Mouse (Mus musculus): ENCODE results near the gene Tpr.

Gene Tpr

GRCm38 (mm10) chr1:150463068-150463467, 70.4 kb downstream of the Tpr start:
- DNase-seq (ENCODE audit: low spot score in 2 of 2) = no peak

GRCm38 (mm10) chr1:150463691-150464090, 71.1 kb downstream of the Tpr start:
- no peak for DNase-seq (ENCODE audit: low spot score in 2 of 2)

GRCm38 (mm10) chr1:150465364-150465763, 72.7 kb downstream of the Tpr start:
- DNase-seq (ENCODE audit: low spot score in 2 of 2) = no peak

DNA sequence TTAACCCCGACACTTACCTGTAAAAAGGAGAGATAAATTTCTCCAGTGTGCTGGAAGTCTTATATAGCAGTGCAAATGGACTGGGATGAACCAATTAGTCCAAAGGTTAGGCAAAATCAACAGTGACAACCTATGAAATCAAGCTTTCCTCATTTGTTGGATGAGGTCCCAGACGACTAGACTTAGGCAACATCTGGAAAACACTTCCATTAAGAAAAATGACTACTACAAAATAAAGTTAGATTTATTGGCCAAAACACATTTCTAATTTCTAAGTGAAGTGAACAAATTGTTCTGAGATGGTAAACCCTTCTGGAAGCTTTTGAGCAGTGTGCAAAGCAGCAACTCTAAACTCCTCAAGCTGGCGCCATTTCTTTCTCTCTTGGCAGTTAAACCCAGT, 73.5 kb downstream of the Tpr start, which contains the start of gene Prg4:
TSS of gene Prg4 (minus strand) at position 34 of the 400 bp plus-strand sequence.
- DNase-seq (ENCODE audit: low spot score in 2 of 2) = no peak

DNA sequence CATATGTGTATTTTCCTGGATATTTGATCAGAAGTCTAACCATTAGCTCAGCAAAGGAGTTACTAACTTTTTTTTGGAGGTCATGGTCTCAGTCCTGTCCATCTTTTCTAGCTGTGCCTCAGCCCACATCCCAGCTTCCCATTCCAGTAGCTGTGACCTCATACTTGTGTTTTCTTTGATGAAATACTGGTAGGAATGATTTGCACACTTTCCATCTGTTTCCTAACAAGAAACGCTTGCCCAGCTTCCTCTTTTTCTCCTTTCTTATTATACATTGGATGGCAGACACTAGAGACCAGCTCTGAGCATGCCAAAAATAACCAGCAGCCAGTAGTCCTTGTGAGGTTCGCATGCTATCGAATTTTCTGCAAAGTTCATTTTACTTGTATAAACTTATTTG, 77.4 kb downstream of the Tpr start:
- no peak for DNase-seq (ENCODE audit: low spot score in 2 of 2)

DNA sequence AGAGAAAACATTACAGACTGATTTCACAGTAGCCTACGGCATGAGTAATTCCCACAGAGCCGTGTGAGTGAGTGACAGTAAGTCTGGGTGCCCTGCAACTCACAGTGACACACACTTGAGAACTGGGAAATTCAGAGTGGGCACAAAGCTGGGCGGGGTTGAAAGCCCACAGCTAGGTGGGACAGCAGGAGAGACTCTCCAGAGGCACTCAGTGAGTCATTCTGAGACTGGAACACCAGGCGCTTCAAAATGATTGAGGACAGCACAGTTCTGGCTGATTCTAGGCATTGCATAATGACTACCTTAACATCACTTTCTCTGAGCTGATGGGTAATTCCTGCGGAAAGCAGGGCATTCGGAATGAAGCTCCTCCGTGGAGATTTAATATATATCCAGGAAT, 79.9 kb downstream of the Tpr start:
- no peak for DNase-seq (ENCODE audit: low spot score in 2 of 2)

DNA sequence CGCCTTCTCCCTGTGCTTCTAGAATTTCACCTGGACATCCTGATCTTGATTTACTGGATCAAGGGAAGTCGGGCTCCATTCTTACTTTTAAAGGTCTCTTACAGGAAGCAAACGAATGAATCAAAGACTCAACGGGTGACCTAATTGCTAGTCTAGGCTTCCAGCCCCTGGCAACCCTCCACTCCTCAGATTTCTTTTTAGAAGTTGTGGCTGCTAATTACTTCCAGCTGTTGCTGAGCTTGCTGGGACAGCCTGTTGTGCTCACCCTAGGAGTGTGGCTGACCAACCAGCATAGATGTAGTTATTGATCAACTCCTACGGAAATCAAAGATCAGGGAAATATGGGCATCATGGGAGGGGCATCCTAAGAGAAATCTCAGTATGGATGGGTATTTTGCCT, 88.0 kb downstream of the Tpr start:
- no peak for DNase-seq (ENCODE audit: low spot score in 2 of 2)

GRCm38 (mm10) chr1:150489148-150489547, 96.5 kb downstream of the Tpr start:
- no peak for DNase-seq (ENCODE audit: low spot score in 2 of 2)

DNA sequence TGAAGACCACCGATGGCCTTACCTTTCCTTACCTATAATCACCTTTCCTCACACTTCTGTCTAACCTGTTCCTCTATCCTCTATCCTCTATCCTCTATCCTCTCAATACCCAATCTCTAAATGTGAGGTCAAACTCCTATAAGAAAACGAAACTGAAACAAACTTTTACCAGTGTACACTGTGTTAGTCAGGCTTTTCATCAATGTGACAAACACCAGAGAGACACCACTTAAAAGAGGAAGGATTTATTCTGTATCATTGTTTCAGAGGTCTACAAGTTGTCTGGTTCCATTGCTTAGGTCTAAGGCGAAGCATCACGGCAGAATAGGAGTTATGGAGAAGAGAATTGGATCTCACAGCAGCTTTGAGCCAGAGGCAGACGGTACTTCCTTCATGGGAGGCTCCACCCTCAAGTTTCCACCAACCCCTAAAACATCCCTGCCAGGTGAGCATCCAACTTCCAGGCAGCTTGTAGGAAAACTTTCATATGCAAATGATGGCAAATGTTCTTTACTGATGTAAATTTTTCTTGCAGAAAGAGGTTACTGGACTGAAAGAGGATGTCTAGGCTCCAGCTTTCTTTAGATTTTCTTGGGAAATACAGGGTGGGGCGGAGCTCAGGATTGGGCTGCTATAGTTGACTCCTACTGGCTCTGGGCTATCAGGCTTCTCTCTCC, 104.1 kb downstream of the Tpr start:
- no peak for DNase-seq (ENCODE audit: low spot score in 2 of 2)

- DNase-seq (ENCODE audit: low spot score in 2 of 2) = no peak
Observed at GRCm38 (mm10) chr1:150497690-150498089, 105.1 kb downstream of the Tpr start.

- DNase-seq (ENCODE audit: low spot score in 2 of 2) = no peak
Observed at GRCm38 (mm10) chr1:150498177-150498576, 105.5 kb downstream of the Tpr start.
